Mouse (Mus musculus): ENCODE measurements at regions not wholly inside any gene's neighbourhood (a gene's known extent, or its start where the extent isn't known, plus 50 kb on each side); places are given as distances from the start of the nearest gene placed in this dataset.

DNA sequence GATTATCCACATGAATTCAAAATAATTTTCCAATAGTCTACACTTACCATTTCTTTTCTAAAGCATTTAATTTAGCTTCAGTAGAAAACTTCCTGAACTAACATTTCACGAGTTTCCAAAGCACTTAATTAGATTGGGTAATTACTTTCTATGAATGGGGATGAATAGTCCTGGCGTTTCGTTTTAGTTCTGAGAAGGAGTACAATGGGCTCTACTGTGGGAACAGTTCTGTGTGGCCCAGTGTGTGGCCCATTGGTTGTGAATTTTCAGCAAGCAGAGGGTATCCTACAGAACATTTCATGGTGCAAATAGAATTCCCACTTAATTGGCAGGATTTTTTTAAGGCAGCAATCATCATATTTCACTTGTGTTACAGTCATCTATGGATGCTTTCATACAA is 95.5 kb downstream of the 1700017N19Rik start:
- Histone ChIP-seq H3K36me3 (no peaks in the 10 kb centered on the region), H3K4me1 (no peaks in the 10 kb centered on the region)
- WGBS, result 46% methylated on average over 3 of the region's 3 CpGs

DNA sequence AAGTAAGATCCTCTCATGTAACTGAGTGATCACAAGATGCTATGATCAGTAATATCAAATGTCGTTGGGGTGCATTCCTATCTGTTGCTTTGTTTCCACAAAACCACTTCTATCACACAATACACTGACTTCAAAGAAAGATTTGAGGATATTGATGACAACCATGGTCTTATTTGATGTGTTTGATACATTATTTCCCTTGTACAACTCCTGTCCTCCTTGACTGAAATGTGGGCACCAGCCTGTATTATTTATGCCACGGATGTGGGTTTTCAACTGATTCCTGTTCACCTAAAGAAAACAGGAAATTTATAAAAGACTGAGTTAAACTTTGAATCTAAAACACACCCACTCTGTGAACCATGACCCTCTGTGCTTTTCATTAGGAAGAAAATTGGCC is 105.7 kb downstream of the 1700017N19Rik start:
- no peaks in the 10 kb centered on the region for H3K36me3 ChIP-seq
- H3K4me2 ChIP-seq (replicated peaks), result no peak overlapping the region
- H3K4me3 ChIP-seq, result no peak overlapping the region
- H3K9ac ChIP-seq, result no peak overlapping the region
- H3K27ac ChIP-seq, result no peak overlapping the region
- no peaks in the 10 kb centered on the region for H3K27me3 ChIP-seq
- H3K4me1 ChIP-seq, result no peaks in the 10 kb centered on the region
- no peaks in the 10 kb centered on the region for H3K9me3 ChIP-seq
- 73% methylated on average over 2 of the region's 2 CpGs for WGBS
- ATAC-seq (ENCODE audit: low FRiP score, low read depth), result no peak

More for the DNA sequence above, 95.5 kb downstream of the 1700017N19Rik start:
- H3K9ac ChIP-seq, result no peak overlapping the region
- no peaks in the 10 kb centered on the region for H3K27me3 ChIP-seq
- H3K9me3 ChIP-seq, result no peaks in the 10 kb centered on the region
- ATAC-seq (ENCODE audit: low FRiP score, low read depth), result no peak
- no peak overlapping the region for H3K4me2 ChIP-seq (replicated peaks)
- no peak overlapping the region for H3K4me3 ChIP-seq
- no peak overlapping the region for H3K27ac ChIP-seq

DNA sequence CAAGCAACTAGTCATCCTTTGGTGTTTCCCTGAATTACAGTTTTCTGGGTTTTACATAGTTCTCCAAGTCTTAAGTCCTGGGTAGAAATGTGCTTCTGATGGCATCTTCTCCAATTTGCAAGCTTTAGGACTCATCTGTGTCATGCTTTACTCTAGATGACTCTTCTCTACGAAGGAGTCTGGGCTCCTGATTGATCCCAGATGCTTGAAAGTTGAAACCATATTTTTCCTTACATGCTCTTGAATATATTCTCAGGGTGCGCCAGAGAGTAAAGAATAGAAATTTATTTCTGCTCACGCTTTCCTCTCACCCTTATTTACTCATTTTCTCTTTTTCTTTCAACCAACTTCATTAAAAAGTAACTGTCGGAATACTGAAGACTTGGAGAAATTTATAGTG is 108.9 kb downstream of the 1700017N19Rik start:
- H3K27me3 ChIP-seq, result no peaks in the 10 kb centered on the region
- no peak overlapping the region for H3K9ac ChIP-seq
- 45% methylated on average over 4 of the region's 4 CpGs for WGBS
- ATAC-seq (ENCODE audit: low FRiP score, low read depth), result no peak
- H3K27ac ChIP-seq, result no peak overlapping the region
- no peak overlapping the region for H3K4me2 ChIP-seq (replicated peaks)
- no peaks in the 10 kb centered on the region for H3K4me1 ChIP-seq
- no peaks in the 10 kb centered on the region for H3K9me3 ChIP-seq
- no peak overlapping the region for H3K4me3 ChIP-seq
- H3K36me3 ChIP-seq, result no peaks in the 10 kb centered on the region

DNA sequence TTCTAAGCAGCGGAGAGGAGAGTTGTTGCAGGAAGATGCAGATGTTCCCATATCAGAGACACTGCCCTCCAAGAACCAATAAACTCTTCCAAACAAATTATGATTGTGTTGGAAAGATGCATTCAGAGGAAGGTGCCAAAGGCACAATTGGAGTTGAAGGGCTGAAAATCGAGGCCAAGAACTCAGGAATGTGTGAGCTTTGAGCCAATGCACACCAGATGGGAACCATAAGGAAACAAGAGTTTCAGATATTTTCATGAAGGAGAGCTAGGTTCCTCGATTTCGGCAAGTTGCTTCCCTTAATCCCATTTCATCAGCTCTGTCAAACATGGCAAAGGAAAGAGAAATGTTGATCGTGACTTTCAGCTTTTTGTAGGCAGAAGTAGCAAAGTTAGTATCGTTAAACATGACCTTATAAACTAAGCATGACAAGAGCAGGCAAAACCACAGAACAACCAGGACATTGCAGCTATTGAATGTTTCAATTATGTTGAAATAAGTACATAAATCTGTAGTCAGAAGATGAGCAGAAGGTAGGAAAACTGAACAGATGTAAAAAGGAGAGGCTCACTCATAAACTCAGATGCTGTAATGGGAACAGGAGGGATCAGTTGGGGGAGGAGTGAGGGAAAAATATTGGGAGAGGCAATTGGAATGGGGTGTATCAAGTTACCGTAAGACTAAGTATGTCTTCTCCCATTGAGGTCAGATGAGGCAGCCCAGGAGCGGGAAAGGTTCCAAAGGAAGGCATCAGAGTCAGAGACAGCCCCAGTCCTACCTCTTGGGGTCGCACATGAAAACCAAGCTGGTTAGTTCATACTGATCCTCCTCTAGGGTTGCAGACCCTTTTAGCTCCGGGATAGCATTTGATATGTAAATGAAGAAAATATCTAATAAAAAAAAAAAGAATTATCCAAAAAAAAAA is 110.3 kb downstream of the 1700017N19Rik start:
- WGBS, result 64% methylated on average over 10 of the region's 10 CpGs
- Histone ChIP-seq H3K27me3 (no peaks in the 10 kb centered on the region), H3K4me3 (no peak overlapping the region), H3K9ac (no peak overlapping the region), H3K36me3 (no peaks in the 10 kb centered on the region), H3K4me1 (no peaks in the 10 kb centered on the region), H3K4me2 (replicated peaks) (no peak overlapping the region), H3K9me3 (no peaks in the 10 kb centered on the region), H3K27ac (no peak overlapping the region)
- ATAC-seq (ENCODE audit: low FRiP score, low read depth), result no peak

DNA sequence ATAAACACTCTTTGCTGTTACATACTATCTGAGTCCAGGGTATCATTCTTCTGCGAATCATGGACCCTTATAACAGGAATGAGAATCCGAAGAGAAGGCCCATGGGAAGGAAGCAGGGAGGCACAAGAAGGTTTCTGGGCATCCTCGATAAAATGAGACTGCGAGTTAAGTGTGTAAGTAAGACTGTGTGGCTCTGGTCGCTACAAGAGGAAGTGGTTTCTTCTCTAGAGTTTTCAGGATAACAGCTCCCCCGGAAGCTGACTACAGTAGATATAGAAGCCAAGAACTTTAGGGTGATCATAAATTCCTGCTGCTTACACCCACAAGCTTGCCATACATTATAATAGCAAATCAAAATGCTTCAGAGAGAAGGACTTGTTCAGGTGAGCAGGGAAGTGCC is 111.7 kb downstream of the 1700017N19Rik start:
- no peak overlapping the region for H3K9ac ChIP-seq
- WGBS, result 82% methylated on average over 6 of the region's 6 CpGs
- H3K4me2 ChIP-seq (replicated peaks), result no peak overlapping the region
- H3K27me3 ChIP-seq, result no peaks in the 10 kb centered on the region
- no peak overlapping the region for H3K4me3 ChIP-seq
- H3K36me3 ChIP-seq, result no peaks in the 10 kb centered on the region
- H3K4me1 ChIP-seq, result no peaks in the 10 kb centered on the region
- H3K27ac ChIP-seq, result no peak overlapping the region
- no peak for ATAC-seq (ENCODE audit: low FRiP score, low read depth)
- H3K9me3 ChIP-seq, result no peaks in the 10 kb centered on the region

DNA sequence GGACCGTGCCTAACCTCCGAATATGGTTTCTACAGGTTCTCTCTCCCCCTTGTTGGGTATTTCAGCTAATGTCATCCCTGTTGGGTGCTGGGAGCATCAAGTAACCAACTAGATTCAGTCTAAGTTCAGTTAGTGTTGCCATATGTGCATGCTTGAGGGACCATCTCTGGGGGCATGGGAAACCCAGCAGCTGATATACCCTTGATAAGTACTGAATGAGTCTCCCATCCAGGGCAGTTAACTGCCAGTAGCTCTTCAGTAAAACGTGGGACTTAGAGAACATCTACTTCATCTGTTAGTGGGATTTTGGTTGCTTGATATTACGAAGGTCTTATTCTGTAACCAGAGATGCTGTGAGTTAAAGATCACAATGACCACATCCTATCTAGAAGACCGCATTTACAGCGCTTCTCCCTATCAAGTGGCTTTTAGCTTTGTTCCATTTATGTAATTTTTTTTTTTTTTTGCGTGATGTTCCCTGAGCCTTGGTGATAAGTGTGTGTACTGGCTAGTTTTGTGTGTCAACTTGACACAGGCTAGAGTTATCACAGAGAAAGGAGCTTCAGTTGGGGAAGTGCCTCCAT is 125.9 kb downstream of the 1700017N19Rik start:
- Histone ChIP-seq H3K4me1 (no peaks in the 10 kb centered on the region), H3K9ac (no peak overlapping the region), H3K36me3 (no peaks in the 10 kb centered on the region), H3K4me3 (no peak overlapping the region), H3K9me3 (no peaks in the 10 kb centered on the region), H3K27ac (no peak overlapping the region), H3K4me2 (replicated peaks) (no peak overlapping the region), H3K27me3 (no peaks in the 10 kb centered on the region)
- ATAC-seq (ENCODE audit: low FRiP score, low read depth), result no peak
- 83% methylated on average over 7 of the region's 7 CpGs for WGBS

DNA sequence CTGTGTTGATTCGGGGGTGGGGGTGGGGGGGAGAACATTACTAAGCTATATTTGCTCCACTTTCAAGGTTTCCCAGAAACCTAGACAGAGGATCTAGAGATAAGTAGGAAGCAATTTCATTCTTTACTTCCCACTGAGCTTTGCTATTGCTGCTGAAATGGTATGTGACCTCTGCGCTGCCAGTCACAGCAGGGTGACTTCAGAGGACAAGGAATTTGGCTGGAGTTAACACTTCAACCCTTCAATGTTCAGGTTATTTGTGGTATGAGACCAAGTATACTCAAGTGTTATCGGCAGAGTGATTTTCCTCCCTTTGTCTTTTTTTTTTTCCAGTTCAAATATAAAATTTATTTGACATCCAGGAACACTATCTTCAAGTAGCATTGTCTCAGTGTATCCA is 128.3 kb downstream of the 1700017N19Rik start:
- Histone ChIP-seq H3K4me2 (replicated peaks) (no peak overlapping the region), H3K27ac (no peak overlapping the region), H3K4me3 (no peak overlapping the region), H3K9ac (no peak overlapping the region), H3K9me3 (no peaks in the 10 kb centered on the region), H3K4me1 (no peaks in the 10 kb centered on the region), H3K36me3 (no peaks in the 10 kb centered on the region), H3K27me3 (no peaks in the 10 kb centered on the region)
- no peak for ATAC-seq (ENCODE audit: low FRiP score, low read depth)
- WGBS, result 48% methylated on average over 3 of the region's 3 CpGs

DNA sequence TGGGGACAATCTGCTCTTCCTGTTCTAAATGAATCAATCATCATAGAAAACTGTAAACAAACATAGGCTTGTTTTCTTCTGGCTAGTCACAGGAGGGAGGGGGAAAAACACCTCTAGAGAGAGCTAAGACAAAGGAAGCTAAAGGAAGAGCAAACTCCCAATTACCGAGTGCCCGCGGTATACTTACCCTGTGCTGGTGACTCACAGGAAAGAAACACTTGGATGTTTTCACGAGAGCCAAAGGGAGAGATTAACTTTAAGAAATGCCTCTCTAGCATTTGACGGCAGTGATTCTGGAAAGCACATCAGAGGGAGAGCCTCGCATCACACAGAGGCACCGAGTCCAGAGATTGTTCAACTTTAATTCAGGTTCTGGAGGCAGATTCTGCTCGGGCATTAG is 151.0 kb downstream of the 1700017N19Rik start:
- no peak overlapping the region for H3K4me2 ChIP-seq (replicated peaks)
- H3K9ac ChIP-seq, result no peak overlapping the region
- H3K36me3 ChIP-seq, result no peaks in the 10 kb centered on the region
- H3K4me1 ChIP-seq, result no peaks in the 10 kb centered on the region
- H3K4me3 ChIP-seq, result no peak overlapping the region
- no peaks in the 10 kb centered on the region for H3K9me3 ChIP-seq
- ATAC-seq (ENCODE audit: low FRiP score, low read depth), result no peak
- WGBS, result 64% methylated on average over 8 of the region's 8 CpGs
- H3K27me3 ChIP-seq, result peaks cover 4% of the 10 kb centered on the region; the same call in 1 of the 2 replicates
- no peak overlapping the region for H3K27ac ChIP-seq

DNA sequence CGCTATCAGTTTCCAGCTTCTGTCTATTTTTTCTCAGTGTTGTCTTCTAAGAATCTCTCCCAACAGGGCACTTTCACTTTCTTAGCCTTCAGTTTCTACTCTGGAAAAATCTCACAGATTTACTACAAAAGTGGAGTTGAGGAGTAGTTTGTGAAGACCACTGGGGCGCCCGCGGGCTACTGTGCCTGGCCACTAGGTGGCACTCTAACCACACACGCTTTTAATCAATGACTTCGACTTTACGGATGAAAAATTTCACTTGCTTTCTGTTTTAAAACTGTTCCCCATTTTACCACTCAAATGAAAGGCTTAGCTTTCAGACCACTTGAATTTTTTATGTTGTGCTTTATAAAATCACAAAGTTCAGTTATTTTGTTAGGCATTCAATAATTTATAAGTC is 151.8 kb downstream of the 1700017N19Rik start:
- WGBS, result 8% methylated on average over 7 of the region's 7 CpGs
- Histone ChIP-seq H3K36me3 (no peaks in the 10 kb centered on the region), H3K27me3 (peaks cover 4% of the 10 kb centered on the region; the same call in 1 of the 2 replicates), H3K9me3 (no peaks in the 10 kb centered on the region), H3K27ac (no peak overlapping the region), H3K9ac (no peak overlapping the region), H3K4me1 (no peaks in the 10 kb centered on the region), H3K4me3 (peak overlapping the region; percentile 15; the same call in 1 of the 2 replicates), H3K4me2 (replicated peaks) (no peak overlapping the region)
- ATAC-seq (ENCODE audit: low FRiP score, low read depth), result peak; percentile 69; the same call in 1 of the 2 replicates

DNA sequence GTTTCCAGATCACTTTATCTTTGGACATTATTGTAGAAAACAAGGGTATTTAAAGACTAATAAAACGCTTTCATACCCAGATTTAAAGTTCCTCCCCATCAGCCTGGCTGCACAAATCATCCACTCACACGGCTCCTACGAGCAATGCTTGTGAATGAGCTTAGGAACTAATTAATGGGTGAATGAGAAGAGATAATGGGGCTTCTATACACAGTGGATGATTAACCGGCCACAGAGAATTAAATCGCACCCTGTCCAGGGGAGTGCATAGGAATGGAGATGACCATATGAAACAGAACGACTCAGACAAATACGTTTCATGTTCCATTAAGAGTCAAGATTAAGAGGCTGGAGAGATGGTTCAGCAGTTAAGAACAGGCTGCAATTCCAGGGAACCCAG is 155.9 kb downstream of the 1700017N19Rik start:
- H3K4me2 ChIP-seq (replicated peaks), result no peak overlapping the region
- no peak for ATAC-seq (ENCODE audit: low FRiP score, low read depth)
- H3K27ac ChIP-seq, result no peak overlapping the region
- 54% methylated on average over 7 of the region's 7 CpGs for whole genome bisulfite sequencing
- no peak overlapping the region for H3K9ac ChIP-seq
- H3K9me3 ChIP-seq, result no peaks in the 10 kb centered on the region
- no peak overlapping the region for H3K4me3 ChIP-seq
- no peaks in the 10 kb centered on the region for H3K27me3 ChIP-seq
- H3K4me1 ChIP-seq, result no peaks in the 10 kb centered on the region
- no peaks in the 10 kb centered on the region for H3K36me3 ChIP-seq

DNA sequence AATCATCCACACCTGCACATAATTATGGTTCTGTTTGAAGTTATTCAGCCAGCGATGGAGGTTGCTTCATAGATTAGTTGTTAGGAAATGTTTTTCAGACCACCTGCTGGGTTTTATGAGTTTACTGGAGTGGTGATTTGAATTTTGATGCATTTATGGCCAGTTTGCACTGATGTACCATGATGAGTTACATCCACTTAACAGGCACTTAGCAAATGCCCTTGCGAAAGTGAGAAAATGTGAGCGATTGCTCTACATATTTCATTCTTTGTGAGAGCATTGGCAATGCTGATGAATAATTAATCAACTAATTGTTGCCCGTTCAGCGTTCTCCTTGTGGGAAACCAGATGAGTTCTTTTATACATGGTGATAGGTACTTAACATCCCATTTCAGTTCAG is 164.7 kb downstream of the 1700017N19Rik start:
- WGBS, result 21% methylated on average over 5 of the region's 5 CpGs
- ATAC-seq (ENCODE audit: low FRiP score, low read depth), result no peak
- Histone ChIP-seq H3K27ac (no peak overlapping the region), H3K4me1 (no peaks in the 10 kb centered on the region), H3K27me3 (no peaks in the 10 kb centered on the region), H3K4me2 (replicated peaks) (no peak overlapping the region), H3K9ac (no peak overlapping the region), H3K4me3 (no peak overlapping the region), H3K9me3 (no peaks in the 10 kb centered on the region), H3K36me3 (no peaks in the 10 kb centered on the region)

DNA sequence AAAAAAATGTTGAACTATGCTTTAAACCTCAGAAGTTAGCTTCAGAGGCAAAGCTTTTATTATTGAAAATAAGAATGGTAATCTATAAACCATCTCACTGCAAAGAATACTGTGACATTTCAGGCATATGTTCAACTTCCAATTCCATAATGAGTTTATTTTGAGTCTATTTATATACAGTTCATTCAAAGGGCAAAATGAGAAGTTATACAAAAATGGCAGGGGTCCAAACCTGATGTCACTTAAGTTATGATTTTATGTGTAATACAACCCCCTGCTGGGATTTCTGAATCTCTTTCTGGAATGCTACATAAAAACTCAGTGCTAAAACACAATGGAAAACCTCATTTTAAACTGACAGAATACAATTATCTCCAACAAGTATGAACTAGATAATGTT is 184.0 kb downstream of the 1700017N19Rik start:
- no peak overlapping the region for H3K4me3 ChIP-seq
- no peak overlapping the region for H3K27ac ChIP-seq
- no peaks in the 10 kb centered on the region for H3K4me1 ChIP-seq
- no peaks in the 10 kb centered on the region for H3K27me3 ChIP-seq
- no peak overlapping the region for H3K4me2 ChIP-seq (replicated peaks)
- no peaks in the 10 kb centered on the region for H3K36me3 ChIP-seq
- ATAC-seq (ENCODE audit: low FRiP score, low read depth), result peak; percentile 62
- no peaks in the 10 kb centered on the region for H3K9me3 ChIP-seq
- no peak overlapping the region for H3K9ac ChIP-seq
